Mouse (Mus musculus) erythroblast, embryonic 14.5 days (primary cell): ENCODE data around the gene Fancc. TPM values are rescaled to one million over a fixed set of nuclear protein-coding genes. Genes with fewer than 3 reads are reported as not detected.

ENCODE experiments used
- H3K27me3 ChIP-seq: 2 replicates; pipeline ENCODE4 v1.6.1; 2012; ENCODE audit warnings: inconsistent platforms; ENCODE audit not compliant: control insufficient read depth
- H3K36me3 ChIP-seq: 2 replicates; pipeline ENCODE4 v1.6.1; 2012; ENCODE audit warnings: mild to moderate bottlenecking, inconsistent platforms; ENCODE audit not compliant: control insufficient read depth
- H3K4me1 ChIP-seq: 2 replicates; pipeline ENCODE4 v1.6.1; 2012; ENCODE audit warnings: inconsistent platforms; ENCODE audit not compliant: control insufficient read depth
- H3K4me3 ChIP-seq: replicated peaks from 2 replicates; pipeline ENCODE3; 2012; ENCODE audit warnings: moderate library complexity, mild to moderate bottlenecking, inconsistent platforms
- H3K9me3 ChIP-seq: 2 replicates; pipeline ENCODE4 v1.6.1; 2012; ENCODE audit warnings: low read length, inconsistent platforms, mixed read lengths; ENCODE audit not compliant: control insufficient read depth
- GATA1 ChIP-seq: IDR thresholded peaks from 2 replicates; pipeline ENCODE4 v1.6.1; 2012; ENCODE audit warnings: low read length, inconsistent platforms, mixed read lengths
- TAL1 ChIP-seq: IDR thresholded peaks from 3 replicates; pipeline ENCODE4 v1.6.1; 2012; ENCODE audit warnings: low read length, inconsistent platforms, mixed read lengths
- polyA plus RNA-seq: library from polyadenylated mRNA; stranded (reverse); fragments of >175 nt; gene quantifications from 2 replicates; pipeline ENCODE4 v1.2.3, GENCODE M21; 2012

The Fancc gene
- polyA plus RNA-seq, 1 experiment: 0.74 TPM

DNA sequence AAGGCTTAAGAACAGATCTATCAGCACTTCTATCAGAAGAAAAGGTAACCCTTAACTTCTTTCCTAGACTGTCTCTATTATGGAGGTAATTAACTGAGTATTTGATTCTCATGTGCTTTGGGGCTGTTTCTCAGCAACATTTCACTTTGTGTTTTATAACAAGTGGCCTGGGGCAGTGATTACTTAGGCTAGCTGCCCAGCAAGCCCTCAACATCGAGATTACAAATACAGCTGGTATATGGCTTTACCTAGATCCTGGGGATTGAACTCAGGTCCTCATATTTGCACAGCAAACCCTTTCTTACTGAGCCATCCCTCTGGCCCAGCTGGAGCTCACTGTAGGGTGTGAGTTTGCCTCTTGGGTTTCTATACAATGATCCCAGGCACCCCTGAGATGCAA, 9.3 kb upstream of the Fancc start:
- H3K36me3 ChIP-seq: peaks cover 37% of the 10 kb centered on the region
- H3K27me3 ChIP-seq: no peaks in the 10 kb centered on the region
- H3K4me3 ChIP-seq: no peak overlapping the region
- H3K4me1 ChIP-seq: no peaks in the 10 kb centered on the region
- no peak for TF ChIP-seq GATA1
- TF ChIP-seq TAL1: no peak
- no peaks in the 10 kb centered on the region for H3K9me3 ChIP-seq

DNA sequence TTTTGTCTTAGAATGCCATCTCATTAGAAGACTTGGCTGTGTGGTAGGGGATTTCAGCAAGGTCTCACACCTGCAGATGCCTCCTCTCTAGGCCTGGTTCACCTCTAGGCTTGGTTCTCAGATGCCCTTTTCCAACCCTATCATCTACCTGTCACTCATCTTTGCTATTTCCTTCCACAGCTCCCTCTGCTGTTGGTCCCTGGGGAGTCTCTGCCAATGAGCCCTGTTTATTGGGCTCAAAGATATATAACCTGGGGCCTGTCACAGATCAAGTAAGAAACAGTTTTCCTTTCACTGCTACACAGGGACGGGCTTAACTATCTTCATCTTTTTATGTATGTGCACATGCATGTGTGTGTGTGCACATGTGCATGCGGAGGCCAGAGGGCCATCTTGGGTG, 5.3 kb upstream of the Fancc start:
- H3K27me3 ChIP-seq: 0 out of 2 replicates have a peak, but pooled peaks cover 3% of the 10 kb centered on the region
- TF ChIP-seq TAL1 (no peak), GATA1 (no peak)
- no peaks in the 10 kb centered on the region for H3K4me1 ChIP-seq
- H3K36me3 ChIP-seq: peaks cover 2% of the 10 kb centered on the region
- no peaks in the 10 kb centered on the region for H3K9me3 ChIP-seq
- no peak overlapping the region for H3K4me3 ChIP-seq

DNA sequence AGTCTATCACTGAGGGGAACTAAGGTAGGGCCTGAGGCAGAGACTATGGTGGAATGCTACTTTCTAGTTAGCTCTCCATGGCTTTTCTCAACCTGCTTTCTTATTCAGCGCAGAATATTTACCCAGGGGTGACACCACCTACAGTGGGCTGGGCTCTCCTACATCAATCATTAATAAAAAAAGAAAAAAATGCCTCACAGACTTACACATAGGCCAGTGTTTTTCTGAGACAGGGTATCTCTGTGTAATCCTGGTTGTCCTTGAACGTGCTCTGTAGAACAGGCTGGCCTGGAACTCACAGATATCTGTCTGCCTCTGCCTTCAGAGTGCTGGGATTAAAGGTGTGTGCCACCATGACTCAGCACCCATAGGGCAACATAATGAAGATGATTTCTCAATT, 2.4 kb upstream of the Fancc start:
- H3K4me3 ChIP-seq: no peak overlapping the region
- peaks cover 15% of the 10 kb centered on the region for H3K27me3 ChIP-seq
- no peaks in the 10 kb centered on the region for H3K36me3 ChIP-seq
- no peaks in the 10 kb centered on the region for H3K4me1 ChIP-seq
- TF ChIP-seq TAL1 (no peak), GATA1 (no peak)
- no peaks in the 10 kb centered on the region for H3K9me3 ChIP-seq

DNA sequence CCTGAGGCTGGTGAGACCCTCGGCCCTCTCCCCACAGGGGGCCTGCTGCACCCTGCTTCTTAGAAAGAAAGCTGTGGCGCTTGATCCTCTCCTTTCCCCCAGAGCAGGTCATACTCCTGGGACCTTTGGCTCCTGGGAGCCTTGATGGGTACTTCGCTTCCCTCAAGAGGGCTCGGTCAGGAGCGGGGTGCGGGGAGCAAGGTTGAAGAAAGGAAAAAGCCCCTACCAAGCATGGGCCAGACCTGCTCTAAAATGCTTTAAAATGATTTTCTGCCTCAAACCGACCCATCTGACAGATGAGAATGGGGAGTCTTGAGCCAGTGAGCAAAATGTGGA, 9.4 kb downstream of the Fancc start:
- no peak for TF ChIP-seq GATA1
- Histone ChIP-seq H3K4me1 (no peaks in the 10 kb centered on the region), H3K4me3 (no peak overlapping the region), H3K9me3 (no peaks in the 10 kb centered on the region), H3K27me3 (no peaks in the 10 kb centered on the region), H3K36me3 (no peaks in the 10 kb centered on the region)

DNA sequence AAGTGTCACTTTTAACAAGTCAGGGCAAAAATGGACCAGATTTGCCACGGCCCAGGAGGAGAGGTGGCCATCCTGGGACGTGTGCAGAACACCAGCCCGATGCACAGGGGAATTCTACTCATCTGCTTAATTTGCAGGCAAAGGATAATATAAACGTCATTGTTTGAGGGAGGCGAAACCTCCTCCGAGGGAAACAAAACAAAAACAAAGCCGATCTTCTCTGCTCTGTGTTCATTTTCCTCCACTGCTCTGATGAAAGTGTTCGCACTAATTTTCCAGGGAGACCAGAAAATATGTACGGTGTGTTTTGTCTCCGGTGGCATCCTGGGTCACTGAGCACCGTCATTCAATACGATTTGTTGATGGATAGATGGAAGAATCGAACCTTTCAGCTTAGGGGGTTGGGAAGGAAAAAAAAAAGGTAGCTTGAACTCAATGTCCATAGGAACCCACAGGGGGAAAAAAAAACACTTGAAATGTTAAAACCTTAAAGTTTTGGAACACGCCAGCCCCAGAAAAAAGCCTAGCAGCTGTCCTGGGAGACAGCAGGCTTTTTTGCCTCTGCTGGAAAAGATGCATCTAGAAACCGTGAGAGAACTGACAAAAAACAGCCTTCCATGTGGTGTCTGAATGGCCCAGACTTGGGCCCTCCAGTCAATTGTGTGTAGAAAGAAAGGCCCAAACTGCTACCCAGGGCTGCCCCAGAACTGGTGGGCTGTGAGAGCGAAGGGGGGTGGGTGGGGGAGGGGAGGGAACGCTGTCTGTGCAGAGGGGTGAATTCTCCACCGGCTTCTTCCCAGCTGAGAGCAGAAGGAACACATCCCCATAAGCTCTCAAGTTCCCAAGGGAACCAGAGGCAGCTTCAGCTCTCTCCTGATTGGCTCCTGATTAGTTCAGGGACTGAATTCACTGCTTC, 10.0 kb downstream of the Fancc start:
- H3K27me3 ChIP-seq: no peaks in the 10 kb centered on the region
- H3K9me3 ChIP-seq: no peaks in the 10 kb centered on the region
- H3K36me3 ChIP-seq: no peaks in the 10 kb centered on the region
- TF ChIP-seq GATA1 (no peak), TAL1 (no peak)
- H3K4me3 ChIP-seq: no peak overlapping the region
- H3K4me1 ChIP-seq: no peaks in the 10 kb centered on the region

DNA sequence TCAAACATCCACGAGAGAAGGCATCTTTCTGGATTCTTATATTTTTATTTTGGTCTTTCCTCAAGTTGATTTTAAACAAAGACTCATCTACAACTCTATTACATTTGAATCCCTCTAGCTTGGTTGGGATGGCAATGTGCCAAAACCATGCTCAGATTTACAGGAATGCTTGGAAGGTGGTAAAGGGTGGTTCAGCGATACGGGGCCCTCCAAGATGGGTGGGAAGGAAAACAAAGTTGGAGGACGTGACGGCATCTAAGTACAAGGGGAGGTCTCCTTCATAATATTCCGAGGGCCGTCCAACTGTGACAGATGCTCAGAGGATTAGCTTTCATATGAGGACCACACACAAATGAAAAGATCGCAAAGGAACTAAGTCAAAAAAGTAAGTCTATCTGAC, 21.7 kb downstream of the Fancc start:
- Histone ChIP-seq H3K4me3 (no peak overlapping the region), H3K27me3 (no peaks in the 10 kb centered on the region), H3K4me1 (no peaks in the 10 kb centered on the region), H3K36me3 (no peaks in the 10 kb centered on the region), H3K9me3 (no peaks in the 10 kb centered on the region)
- TF ChIP-seq GATA1: no peak
- no peak for TF ChIP-seq TAL1

DNA sequence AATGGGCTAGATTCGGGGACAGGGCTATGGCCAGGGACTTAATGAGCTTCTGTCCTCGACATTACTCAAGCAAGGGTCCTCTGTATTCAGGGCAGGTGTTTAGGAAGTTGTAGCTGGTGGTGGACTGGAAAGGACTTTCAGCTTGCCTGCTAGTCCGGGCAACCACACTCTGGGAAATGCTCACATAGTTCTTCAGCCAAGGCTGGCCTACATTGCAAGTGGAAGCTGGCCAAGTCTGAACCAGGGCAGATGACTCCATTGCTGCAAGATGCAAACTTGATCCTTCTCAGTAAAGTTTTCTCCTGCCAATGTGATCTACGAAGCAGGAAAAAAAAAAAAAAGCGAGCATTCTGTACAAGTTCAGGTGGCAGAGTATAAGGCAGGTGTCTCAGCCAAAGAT, 44.2 kb downstream of the Fancc start:
- no peaks in the 10 kb centered on the region for H3K27me3 ChIP-seq
- no peaks in the 10 kb centered on the region for H3K36me3 ChIP-seq
- no peak for TF ChIP-seq GATA1
- no peak for TF ChIP-seq TAL1
- no peak overlapping the region for H3K4me3 ChIP-seq
- H3K9me3 ChIP-seq: no peaks in the 10 kb centered on the region
- no peaks in the 10 kb centered on the region for H3K4me1 ChIP-seq

DNA sequence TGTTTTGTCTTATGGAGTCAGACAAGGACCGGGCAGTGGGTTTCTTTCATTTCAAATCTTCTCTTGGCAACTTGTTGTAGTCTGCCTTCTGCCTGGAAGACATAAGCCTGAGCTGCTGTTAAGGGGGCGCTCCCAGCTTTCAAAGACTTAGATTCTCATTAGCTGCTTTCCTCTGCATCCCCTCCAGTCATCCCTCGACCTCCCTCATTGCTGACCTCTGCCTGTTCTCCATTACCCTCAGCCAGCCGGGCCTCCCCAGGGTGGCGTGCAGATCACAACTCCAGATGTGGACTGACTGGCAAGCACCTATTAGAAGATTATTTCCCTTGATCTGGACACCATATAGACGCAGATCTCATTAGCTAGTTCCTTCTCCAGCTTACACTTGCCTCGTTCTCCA, 45.9 kb downstream of the Fancc start:
- no peak for TF ChIP-seq TAL1
- TF ChIP-seq GATA1: no peak
- Histone ChIP-seq H3K9me3 (no peaks in the 10 kb centered on the region), H3K4me1 (no peaks in the 10 kb centered on the region), H3K36me3 (no peaks in the 10 kb centered on the region), H3K4me3 (no peak overlapping the region), H3K27me3 (no peaks in the 10 kb centered on the region)

DNA sequence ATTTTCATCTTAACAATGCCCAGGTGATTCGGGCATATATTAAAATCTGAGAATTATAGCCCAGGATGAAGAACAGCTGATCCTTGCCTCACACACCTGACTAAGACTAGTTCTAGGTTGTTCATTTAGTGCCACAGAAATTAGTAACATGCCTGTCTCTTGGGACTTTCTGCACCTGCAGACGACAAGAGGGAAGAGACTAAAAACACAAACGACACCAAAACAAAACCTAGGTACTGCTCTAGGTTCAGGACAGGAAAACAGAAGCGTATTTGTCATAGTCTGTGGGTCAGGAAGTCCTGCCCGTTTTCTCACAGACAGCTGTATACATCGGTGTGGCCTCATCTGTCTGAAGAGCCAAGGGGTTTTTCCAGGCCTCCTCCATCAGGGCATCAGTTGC, 51.7 kb downstream of the Fancc start:
- no peaks in the 10 kb centered on the region for H3K36me3 ChIP-seq
- TF ChIP-seq GATA1 (no peak), TAL1 (no peak)
- H3K4me3 ChIP-seq: no peak overlapping the region
- H3K9me3 ChIP-seq: no peaks in the 10 kb centered on the region
- no peaks in the 10 kb centered on the region for H3K4me1 ChIP-seq
- H3K27me3 ChIP-seq: no peaks in the 10 kb centered on the region

DNA sequence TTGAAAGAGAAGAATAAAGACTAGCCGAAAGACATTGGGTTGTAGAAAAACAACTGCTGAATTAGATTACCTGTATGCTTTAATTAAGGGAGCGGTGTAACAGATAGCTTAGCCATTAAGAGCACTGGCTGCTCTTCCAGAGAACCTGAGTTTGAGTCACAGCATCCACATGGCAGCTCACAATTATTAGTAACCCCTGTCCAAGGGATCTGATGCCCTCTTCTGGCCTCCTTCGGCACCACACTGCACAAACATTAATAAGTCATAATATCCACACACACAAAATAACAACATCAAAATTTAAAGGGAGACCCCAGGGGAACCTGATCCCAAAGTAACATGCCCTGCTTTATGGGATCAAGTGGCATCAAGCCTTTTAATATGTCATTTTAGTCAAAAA, 64.3 kb downstream of the Fancc start:
- peaks cover 26% of the 10 kb centered on the region for H3K4me1 ChIP-seq
- peaks cover 3% of the 10 kb centered on the region; the same call in 1 of the 2 replicates for H3K27me3 ChIP-seq
- no peak overlapping the region for H3K4me3 ChIP-seq
- TF ChIP-seq GATA1: no peak
- TF ChIP-seq TAL1: no peak
- no peaks in the 10 kb centered on the region for H3K36me3 ChIP-seq
- no peaks in the 10 kb centered on the region for H3K9me3 ChIP-seq
